Mouse (Mus musculus) liver, postnatal 0 days (tissue): ENCODE results near the gene Fam78b. TPM values are rescaled to one million over a fixed set of nuclear protein-coding genes. Genes with fewer than 3 reads are reported as not detected.

Source experiments
- ATAC-seq: fragments of 200-750 bp; cut with Nextera tagmentation; 2 replicates; pipeline ENCODE4 v1.8.0; 2017; ENCODE audit warnings: mild to moderate bottlenecking, moderate library complexity
- DNase-seq: peaks from one replicate; pipeline ENCODE4 v3.0.0-alpha.2; 2016
- H3K27ac ChIP-seq: fragments of 300-500 bp; sonication (generic); 2 replicates; pipeline ENCODE4 v1.5.1; 2014; ENCODE audit warnings: antibody characterized with exemption, moderate library complexity, mild to moderate bottlenecking, low read depth
- H3K27me3 ChIP-seq: fragments of 300-500 bp; sonication (generic); 2 replicates; pipeline ENCODE4 v1.6.1; 2014; ENCODE audit warnings: low read length, control low read depth, mixed read lengths; ENCODE audit not compliant: insufficient read depth
- H3K36me3 ChIP-seq: fragments of 300-500 bp; sonication (generic); replicated peaks from 2 replicates; pipeline ENCODE4 v1.6.1; 2014; ENCODE audit warnings: mild to moderate bottlenecking, control low read depth, low read length, moderate library complexity, mixed read lengths; ENCODE audit not compliant: insufficient read depth
- H3K4me1 ChIP-seq: fragments of 300-500 bp; sonication (generic); 2 replicates; pipeline ENCODE4 v1.6.1; 2014; ENCODE audit warnings: antibody characterized with exemption, mild to moderate bottlenecking, control low read depth; ENCODE audit not compliant: insufficient read depth
- H3K4me2 ChIP-seq: fragments of 300-500 bp; sonication (generic); 2 replicates; pipeline ENCODE4 v1.6.1; 2014; ENCODE audit warnings: low read depth, mild to moderate bottlenecking, low read length, moderate library complexity, mixed read lengths
- H3K4me3 ChIP-seq: fragments of 300-500 bp; sonication (generic); 2 replicates; pipeline ENCODE4 v1.5.1; 2014; ENCODE audit warnings: low read depth, low read length
- H3K9ac ChIP-seq: fragments of 300-500 bp; sonication (generic); replicated peaks from 2 replicates; pipeline ENCODE4 v1.6.1; 2014; ENCODE audit warnings: mild to moderate bottlenecking, moderate library complexity
- H3K9me3 ChIP-seq: fragments of 300-500 bp; sonication (generic); 2 replicates; pipeline ENCODE4 v1.6.1; 2016; ENCODE audit warnings: mild to moderate bottlenecking, control low read depth, low read length, mixed read lengths
- CTCF ChIP-seq: sonication (generic); IDR thresholded peaks from 2 replicates; pipeline ENCODE4 v1.5.1; 2016; ENCODE audit warnings: antibody characterized with exemption, low read depth
- EP300 ChIP-seq: IDR thresholded peaks from 2 replicates; pipeline ENCODE4 v1.6.1; 2016; ENCODE audit warnings: antibody characterized with exemption, low read depth, mild to moderate bottlenecking
- WGBS: fragments of 180-500 bp; shearing (Covaris S2); extraction: QIAGEN DNeasy Blood & Tissue Kit; methylation state at CpG from one replicate; pipeline ENCODE4 v1.1.7; 2014; ENCODE audit not compliant: insufficient replicate concordance; 5-methylcytosine and 5-hydroxymethylcytosine counted together
- polyA plus RNA-seq: library from polyadenylated mRNA; unstranded; fragments of >200 nt; fragmentation: Nextera tagmentation; extraction: Ambion mirVana; gene quantifications from 2 replicates; pipeline ENCODE4 v1.2.1, GENCODE M21; 2015

The Fam78b gene
- polyA plus RNA-seq, 1 experiment from 2014 or later: 0.07 TPM

- 69% methylated on average over 6 of the region's 6 CpGs for WGBS
- ATAC-seq: no peak
Observed at GRCm38 (mm10) chr1:167007341-167007740, 6.1 kb downstream of the Fam78b start.

GRCm38 (mm10) chr1:167010190-167010589 is 9.0 kb downstream of the Fam78b start:
- H3K27ac ChIP-seq: no peak overlapping the region
- no peak overlapping the region for H3K4me2 ChIP-seq
- no peak overlapping the region for H3K9ac ChIP-seq
- no peaks in the 10 kb centered on the region for H3K4me1 ChIP-seq
- H3K4me3 ChIP-seq: no peak overlapping the region
- ATAC-seq (no peak), DNase-seq (no peak)
- no peaks in the 10 kb centered on the region for H3K9me3 ChIP-seq
- H3K36me3 ChIP-seq: no peaks in the 10 kb centered on the region
- no peak for TF ChIP-seq EP300
- no peak for TF ChIP-seq CTCF
- whole genome bisulfite sequencing: 82% methylated on average over 9 of the region's 9 CpGs
- H3K27me3 ChIP-seq: no peaks in the 10 kb centered on the region

More at GRCm38 (mm10) chr1:167007341-167007740, 6.1 kb downstream of the Fam78b start:
- no peak overlapping the region for H3K4me3 ChIP-seq
- TF ChIP-seq CTCF: no peak
- TF ChIP-seq EP300: no peak
- no peaks in the 10 kb centered on the region for H3K36me3 ChIP-seq
- no peak for DNase-seq
- H3K9me3 ChIP-seq: no peaks in the 10 kb centered on the region
- H3K27ac ChIP-seq: no peak overlapping the region
- no peak overlapping the region for H3K4me2 ChIP-seq
- peaks cover 3% of the 10 kb centered on the region; the same call in 1 of the 2 replicates for H3K4me1 ChIP-seq
- H3K9ac ChIP-seq: no peak overlapping the region
- H3K27me3 ChIP-seq: peaks cover 4% of the 10 kb centered on the region

- H3K27me3 ChIP-seq: no peaks in the 10 kb centered on the region
- 58% methylated on average over 6 of the region's 6 CpGs for WGBS
- H3K4me2 ChIP-seq: no peak overlapping the region
- H3K27ac ChIP-seq: no peak overlapping the region
- ATAC-seq (no peak), DNase-seq (no peak)
- H3K9ac ChIP-seq: no peak overlapping the region
- H3K4me1 ChIP-seq: no peaks in the 10 kb centered on the region
- TF ChIP-seq CTCF (no peak), EP300 (no peak)
- H3K9me3 ChIP-seq: no peaks in the 10 kb centered on the region
- no peaks in the 10 kb centered on the region for H3K36me3 ChIP-seq
- no peak overlapping the region for H3K4me3 ChIP-seq
Observed at GRCm38 (mm10) chr1:167011301-167011700, 10.1 kb downstream of the Fam78b start.

GRCm38 (mm10) chr1:167012616-167013015 is 11.4 kb downstream of the Fam78b start:
- no peak overlapping the region for H3K4me2 ChIP-seq
- DNase-seq (no peak), ATAC-seq (no peak)
- H3K4me3 ChIP-seq: no peak overlapping the region
- no peak overlapping the region for H3K27ac ChIP-seq
- H3K4me1 ChIP-seq: no peaks in the 10 kb centered on the region
- no peaks in the 10 kb centered on the region for H3K36me3 ChIP-seq
- H3K9me3 ChIP-seq: no peaks in the 10 kb centered on the region
- TF ChIP-seq CTCF: no peak
- no peak for TF ChIP-seq EP300
- no peak overlapping the region for H3K9ac ChIP-seq
- 86% methylated on average over 8 of the region's 8 CpGs for WGBS
- H3K27me3 ChIP-seq: no peaks in the 10 kb centered on the region

- H3K9me3 ChIP-seq: no peaks in the 10 kb centered on the region
- no peaks in the 10 kb centered on the region for H3K4me1 ChIP-seq
- no peak overlapping the region for H3K27ac ChIP-seq
- TF ChIP-seq CTCF (no peak), EP300 (no peak)
- H3K4me2 ChIP-seq: no peak overlapping the region
- WGBS: 57% methylated on average over 7 of the region's 7 CpGs
- DNase-seq: no peak
- no peaks in the 10 kb centered on the region for H3K27me3 ChIP-seq
- no peak overlapping the region for H3K9ac ChIP-seq
- no peak overlapping the region for H3K4me3 ChIP-seq
- no peaks in the 10 kb centered on the region for H3K36me3 ChIP-seq
- ATAC-seq: no peak
Observed at GRCm38 (mm10) chr1:167013234-167013864, 12.1 kb downstream of the Fam78b start.

GRCm38 (mm10) chr1:167016269-167016668 is 15.1 kb downstream of the Fam78b start:
- no peaks in the 10 kb centered on the region for H3K36me3 ChIP-seq
- ATAC-seq (no peak), DNase-seq (no peak)
- no peak overlapping the region for H3K4me3 ChIP-seq
- no peaks in the 10 kb centered on the region for H3K27me3 ChIP-seq
- H3K9me3 ChIP-seq: no peaks in the 10 kb centered on the region
- 41% methylated on average over 3 of the region's 3 CpGs for WGBS
- H3K4me1 ChIP-seq: no peaks in the 10 kb centered on the region
- H3K9ac ChIP-seq: no peak overlapping the region
- TF ChIP-seq CTCF: no peak
- TF ChIP-seq EP300: no peak
- H3K4me2 ChIP-seq: no peak overlapping the region
- H3K27ac ChIP-seq: no peak overlapping the region
